Mouse (Mus musculus) kidney, adult 2 months (tissue): ENCODE data around the gene Mrap2.

Experiments
- CTCF ChIP-seq: fragments of 200-500 bp; conservative IDR thresholded peaks from 2 replicates; pipeline ENCODE4 v1.5.1; 2011; ENCODE audit warnings: low read depth, mild to moderate bottlenecking, control low read depth, low read length, moderate library complexity, mixed read lengths; ENCODE audit not compliant: insufficient read depth, insufficient read length
- POLR2A ChIP-seq: fragments of 200-500 bp; IDR thresholded peaks from one replicate; pipeline ENCODE4 v1.6.1; 2011; ENCODE audit warnings: low read depth, low read length, control low read depth

DNA sequence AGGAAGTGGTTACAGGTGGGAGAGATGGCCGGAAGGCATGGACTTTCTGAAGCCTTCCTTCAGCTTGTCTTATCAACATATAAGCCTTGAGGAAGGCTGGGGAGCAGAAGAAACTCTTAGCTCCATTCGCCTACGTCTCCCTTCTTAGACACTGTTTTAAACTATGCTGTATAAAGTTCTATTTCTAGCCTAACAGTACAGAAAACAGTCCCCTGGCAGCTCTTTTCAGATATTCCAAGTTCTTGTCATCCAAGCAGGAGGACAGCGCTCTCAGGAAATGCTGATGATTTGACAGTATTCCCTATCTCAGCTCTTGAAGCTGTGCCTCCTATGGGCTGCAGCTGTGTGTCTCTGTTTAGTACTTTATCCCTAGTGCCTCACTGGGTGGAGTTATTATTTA is 56.8 kb downstream of the Mrap2 start:
- TF ChIP-seq POLR2A (no peak), CTCF (no peak)
